Mouse (Mus musculus) hindbrain, embryonic 12.5 days (tissue): ENCODE results near the gene Clstn3. TPM values are rescaled to one million over a fixed set of nuclear protein-coding genes. Genes with fewer than 3 reads are reported as not detected.
"Not testable (repeated sequence)": the region's sequence is repeated elsewhere in the genome, so short reads cannot be mapped to it uniquely, and the experiment has no call there.

Experiments
- ATAC-seq: fragments of 200-750 bp; cut with Nextera tagmentation; 2 replicates; pipeline ENCODE4 v1.8.0; 2017; ENCODE audit warnings: moderate TSS enrichment; ENCODE audit not compliant: low FRiP score
- H3K27ac ChIP-seq: fragments of 300-500 bp; sonication (generic); 2 replicates; pipeline ENCODE4 v1.5.1; 2016; ENCODE audit warnings: mild to moderate bottlenecking
- H3K27me3 ChIP-seq: fragments of 300-500 bp; sonication (generic); 2 replicates; pipeline ENCODE4 v1.6.1; 2016; ENCODE audit warnings: mild to moderate bottlenecking
- H3K36me3 ChIP-seq: fragments of 300-500 bp; sonication (generic); 2 replicates; pipeline ENCODE4 v1.6.1; 2016; ENCODE audit warnings: mild to moderate bottlenecking
- H3K4me1 ChIP-seq: fragments of 300-500 bp; sonication (generic); 2 replicates; pipeline ENCODE4 v1.6.1; 2016
- H3K4me2 ChIP-seq: fragments of 300-500 bp; sonication (generic); replicated peaks from 2 replicates; pipeline ENCODE4 v1.6.1; 2016; ENCODE audit warnings: mild to moderate bottlenecking
- H3K4me3 ChIP-seq: fragments of 300-500 bp; sonication (generic); 2 replicates; pipeline ENCODE4 v1.5.1; 2016; ENCODE audit warnings: mild to moderate bottlenecking
- H3K9ac ChIP-seq: fragments of 300-500 bp; sonication (generic); 2 replicates; pipeline ENCODE4 v1.6.1; 2016; ENCODE audit warnings: mild to moderate bottlenecking, moderate library complexity
- H3K9me3 ChIP-seq: fragments of 300-500 bp; sonication (generic); replicated peaks from 2 replicates; pipeline ENCODE4 v1.6.1; 2016; ENCODE audit warnings: mild to moderate bottlenecking
- WGBS: fragments of 180-500 bp; shearing (Covaris S2); methylation state at CpG from one replicate; pipeline ENCODE4 v1.1.7; 2016; 5-methylcytosine and 5-hydroxymethylcytosine counted together
- polyA plus RNA-seq: library from polyadenylated mRNA; unstranded; fragments of >200 nt; fragmentation: Nextera tagmentation; extraction: Ambion mirVana; gene quantifications from 2 replicates; pipeline ENCODE4 v1.2.1, GENCODE M21; 2016

Clstn3 gene
- polyA plus RNA-seq, 1 experiment from 2014 or later: 40.5 TPM

DNA sequence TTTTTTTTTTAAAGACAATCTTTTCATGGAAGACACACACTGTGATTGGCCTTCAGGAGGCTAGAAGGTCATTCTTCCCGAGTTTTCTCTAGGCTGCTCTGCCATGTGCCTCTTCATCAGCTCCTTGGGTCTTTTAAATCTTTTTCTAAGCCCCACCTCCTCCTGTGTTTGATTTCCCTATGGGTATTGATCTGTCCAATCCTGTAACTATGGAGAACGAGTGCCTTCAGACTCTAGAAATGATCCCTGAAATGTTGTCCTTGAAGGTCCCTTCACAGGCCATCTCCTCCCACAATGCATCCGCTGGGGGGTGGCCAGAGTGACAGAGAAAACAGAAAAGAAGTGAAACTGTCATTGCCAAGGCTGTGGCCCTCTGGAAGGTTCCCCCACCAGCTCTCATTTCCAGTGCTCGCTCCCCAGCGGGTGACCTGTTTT, 12.6 kb upstream of the Clstn3 start:
- WGBS: 61% methylated on average over 5 of the region's 5 CpGs
- Histone ChIP-seq H3K27me3 (no peaks in the 10 kb centered on the region), H3K36me3 (no peaks in the 10 kb centered on the region), H3K4me3 (no peak overlapping the region), H3K4me1 (no peaks in the 10 kb centered on the region), H3K9me3 (no peaks in the 10 kb centered on the region), H3K9ac (no peak overlapping the region), H3K4me2 (no peak overlapping the region), H3K27ac (no peak overlapping the region)
- ATAC-seq: no peak

GRCm38 (mm10) chr6:124476796-124477195, 12.2 kb upstream of the Clstn3 start:
- H3K36me3 ChIP-seq: no peaks in the 10 kb centered on the region
- WGBS: 83% methylated on average over 11 of the region's 11 CpGs
- no peaks in the 10 kb centered on the region for H3K4me1 ChIP-seq
- no peak for ATAC-seq
- H3K27me3 ChIP-seq: no peaks in the 10 kb centered on the region
- no peak overlapping the region for H3K4me3 ChIP-seq
- H3K4me2 ChIP-seq: no peak overlapping the region
- no peaks in the 10 kb centered on the region for H3K9me3 ChIP-seq
- H3K9ac ChIP-seq: no peak overlapping the region
- H3K27ac ChIP-seq: no peak overlapping the region

DNA sequence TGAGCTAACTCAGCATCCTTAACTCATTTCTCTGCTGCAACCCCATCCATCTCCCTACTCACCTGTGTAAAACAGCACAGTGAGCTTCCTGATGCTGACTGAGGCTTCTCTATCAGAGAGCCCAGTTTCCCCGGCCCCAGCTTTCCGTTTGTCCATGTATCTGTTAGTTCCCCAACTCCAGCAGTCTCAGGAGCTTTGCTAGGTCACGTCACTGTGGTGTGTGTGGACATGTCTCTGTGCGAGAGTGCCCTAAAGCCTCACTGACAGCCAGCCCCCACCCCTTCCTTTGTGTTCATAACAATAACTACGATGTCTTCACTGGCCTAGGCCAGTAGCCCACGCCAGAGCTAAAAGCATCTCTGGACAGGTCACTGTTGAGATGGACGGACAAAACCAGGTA, 11.6 kb upstream of the Clstn3 start:
- no peaks in the 10 kb centered on the region for H3K27me3 ChIP-seq
- no peaks in the 10 kb centered on the region for H3K4me1 ChIP-seq
- H3K9me3 ChIP-seq: no peaks in the 10 kb centered on the region
- H3K4me2 ChIP-seq: no peak overlapping the region
- H3K4me3 ChIP-seq: no peak overlapping the region
- WGBS: 68% methylated on average over 7 of the region's 7 CpGs
- ATAC-seq: no peak
- H3K9ac ChIP-seq: no peak overlapping the region
- H3K36me3 ChIP-seq: no peaks in the 10 kb centered on the region
- H3K27ac ChIP-seq: no peak overlapping the region

DNA sequence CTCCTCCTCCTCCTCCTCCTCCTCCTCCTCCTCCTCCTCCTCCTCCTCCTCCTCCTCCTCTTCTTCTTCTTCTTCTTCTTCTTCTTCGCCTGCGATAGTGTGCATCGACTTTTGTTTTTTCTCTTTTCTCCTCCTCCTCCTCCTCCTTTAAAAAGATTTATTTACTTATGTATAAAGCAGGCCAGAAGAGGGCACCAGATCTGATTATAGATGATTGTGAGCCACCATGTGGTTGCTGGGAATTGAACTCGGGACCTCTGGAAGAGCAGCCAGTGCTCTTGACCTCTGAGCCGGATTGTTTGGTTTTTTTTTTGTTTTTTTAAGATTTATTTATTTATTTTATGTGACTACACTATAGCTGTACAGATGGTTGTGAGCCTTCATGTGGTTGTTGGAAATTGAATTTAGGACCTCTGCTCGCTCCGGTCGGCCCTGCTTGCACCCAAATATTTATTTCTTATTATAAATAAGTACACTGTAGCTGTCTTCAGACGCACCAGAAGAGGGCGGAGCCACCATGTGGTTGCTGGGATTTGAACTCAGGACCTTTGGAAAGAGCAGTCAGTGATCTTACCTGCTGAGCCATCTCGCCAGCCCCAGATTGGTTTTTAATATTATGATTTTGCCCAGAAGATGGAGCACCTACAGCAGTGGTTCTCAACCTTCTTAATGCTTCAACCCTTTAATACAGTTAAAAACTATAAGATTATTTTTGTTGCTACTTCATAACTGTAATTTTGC, 10.9 kb upstream of the Clstn3 start:
- 94% methylated on average over 8 of the region's 11 CpGs for WGBS
- H3K36me3 ChIP-seq, H3K4me3 ChIP-seq, H3K27me3 ChIP-seq, H3K4me1 ChIP-seq, H3K27ac ChIP-seq, H3K9me3 ChIP-seq, H3K4me2 ChIP-seq, ATAC-seq, H3K9ac ChIP-seq: not testable (repeated sequence)

- H3K4me2 ChIP-seq: no peak overlapping the region
- no peak for ATAC-seq
- no peaks in the 10 kb centered on the region for H3K27me3 ChIP-seq
- no peak overlapping the region for H3K9ac ChIP-seq
- H3K4me3 ChIP-seq: no peak overlapping the region
- WGBS: 83% methylated on average over 11 of the region's 11 CpGs
- no peaks in the 10 kb centered on the region for H3K9me3 ChIP-seq
- no peaks in the 10 kb centered on the region for H3K36me3 ChIP-seq
- no peaks in the 10 kb centered on the region for H3K4me1 ChIP-seq
- H3K27ac ChIP-seq: no peak overlapping the region
These were observed 10.0 kb upstream of the Clstn3 start for GRCm38 (mm10) chr6:124474621-124475020.

DNA sequence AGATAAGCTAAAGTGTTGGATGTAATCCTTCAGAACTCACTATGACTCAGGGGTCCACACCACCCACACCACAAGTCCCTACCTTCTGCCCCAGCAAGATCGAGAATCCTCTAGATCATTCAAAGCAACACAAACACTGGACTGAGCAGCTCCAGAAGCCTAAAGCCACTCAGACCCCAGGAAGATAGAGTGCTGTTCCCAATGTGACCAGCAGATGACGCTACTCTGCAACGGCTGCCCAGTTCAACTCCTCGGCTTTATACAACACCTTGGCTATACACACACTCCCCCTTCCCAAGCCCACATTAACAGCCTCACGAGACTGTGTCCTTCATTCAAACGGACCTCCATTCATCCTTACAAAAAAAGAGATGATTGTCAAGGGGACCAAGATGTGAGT, 8.2 kb upstream of the Clstn3 start:
- no peaks in the 10 kb centered on the region for H3K9me3 ChIP-seq
- no peak overlapping the region for H3K9ac ChIP-seq
- no peaks in the 10 kb centered on the region for H3K36me3 ChIP-seq
- no peak overlapping the region for H3K27ac ChIP-seq
- H3K4me2 ChIP-seq: no peak overlapping the region
- H3K4me1 ChIP-seq: no peaks in the 10 kb centered on the region
- 40% methylated on average over 6 of the region's 6 CpGs for WGBS
- no peak overlapping the region for H3K4me3 ChIP-seq
- ATAC-seq: no peak
- H3K27me3 ChIP-seq: no peaks in the 10 kb centered on the region

- not testable (repeated sequence) for H3K9ac ChIP-seq, H3K36me3 ChIP-seq, H3K27me3 ChIP-seq, H3K4me3 ChIP-seq, H3K4me2 ChIP-seq, H3K4me1 ChIP-seq, H3K9me3 ChIP-seq, ATAC-seq, H3K27ac ChIP-seq
- 83% methylated on average over 6 of the region's 6 CpGs for WGBS
These were observed 7.4 kb upstream of the Clstn3 start for GRCm38 (mm10) chr6:124471783-124472638.

DNA sequence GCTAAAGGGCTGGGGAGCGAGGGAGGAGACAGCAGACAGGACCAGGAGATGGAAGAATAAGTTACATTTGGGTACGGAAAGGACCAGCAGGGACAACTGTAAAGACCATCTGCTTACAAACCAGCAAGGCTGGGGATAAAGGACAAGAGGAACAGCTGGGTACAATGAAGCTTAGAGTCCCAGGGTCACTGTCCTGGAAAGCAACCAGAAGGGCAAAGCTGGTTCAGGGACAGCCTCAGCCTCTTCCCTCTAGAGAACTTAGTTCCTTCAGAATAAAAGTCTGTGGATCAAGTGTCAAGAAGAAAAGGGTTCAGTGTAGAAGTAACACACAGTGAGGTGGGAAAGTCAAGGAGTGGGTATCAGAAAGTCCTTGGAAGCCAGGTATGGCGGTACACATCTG, 6.5 kb upstream of the Clstn3 start:
- Histone ChIP-seq H3K4me1 (no peaks in the 10 kb centered on the region), H3K4me2 (no peak overlapping the region), H3K4me3 (no peak overlapping the region), H3K36me3 (no peaks in the 10 kb centered on the region), H3K9me3 (no peaks in the 10 kb centered on the region), H3K9ac (no peak overlapping the region), H3K27ac (no peak overlapping the region), H3K27me3 (no peaks in the 10 kb centered on the region)
- 89% methylated on average over 3 of the region's 3 CpGs for WGBS
- ATAC-seq: no peak

GRCm38 (mm10) chr6:124465729-124466128, 1.1 kb upstream of the Clstn3 start:
- 66% methylated on average over 6 of the region's 6 CpGs for WGBS
- no peak for ATAC-seq
- Histone ChIP-seq H3K27ac (no peak overlapping the region), H3K27me3 (0 out of 2 replicates have a peak, but pooled peaks cover 3% of the 10 kb centered on the region), H3K9ac (no peak overlapping the region), H3K4me2 (no peak overlapping the region), H3K4me1 (peaks cover 21% of the 10 kb centered on the region), H3K36me3 (peaks cover 10% of the 10 kb centered on the region; the same call in 1 of the 2 replicates), H3K9me3 (no peaks in the 10 kb centered on the region), H3K4me3 (no peak overlapping the region)

GRCm38 (mm10) chr6:124465299-124465698, 705 bp upstream of the Clstn3 start:
- Histone ChIP-seq H3K9ac (no peak overlapping the region), H3K4me1 (peaks cover 21% of the 10 kb centered on the region), H3K27me3 (0 out of 2 replicates have a peak, but pooled peaks cover 3% of the 10 kb centered on the region), H3K9me3 (no peaks in the 10 kb centered on the region), H3K27ac (no peak overlapping the region), H3K4me3 (peak overlapping the region; percentile 54), H3K4me2 (peak overlapping the region; percentile 90), H3K36me3 (peaks cover 12% of the 10 kb centered on the region; the same call in 1 of the 2 replicates)
- WGBS: 41% methylated on average over 6 of the region's 6 CpGs
- ATAC-seq: no peak

DNA sequence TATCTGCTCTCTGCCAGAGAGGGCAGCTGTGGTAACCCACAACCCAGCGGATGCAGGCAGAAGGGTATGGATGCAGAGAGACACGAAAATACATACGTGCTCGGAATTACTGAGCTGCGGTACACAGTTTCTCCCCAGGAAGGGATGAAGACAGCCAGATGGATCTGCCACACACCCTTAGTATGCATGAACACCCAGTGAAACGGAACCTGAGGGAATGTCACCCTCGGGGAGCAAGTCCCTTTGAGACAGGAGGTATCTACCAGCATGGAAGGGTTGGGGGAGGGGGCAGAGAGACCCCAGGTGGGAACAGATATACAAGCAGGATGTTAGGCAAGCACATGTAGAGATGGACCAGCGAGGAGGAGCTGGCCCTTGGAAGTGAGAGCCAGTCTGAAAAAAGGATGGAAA, 708 bp downstream of the Clstn3 start:
- Histone ChIP-seq H3K36me3 (peaks cover 14% of the 10 kb centered on the region; the same call in 1 of the 2 replicates), H3K27ac (peak overlapping the region; percentile 79), H3K9ac (peak overlapping the region; percentile 77), H3K9me3 (no peaks in the 10 kb centered on the region), H3K4me2 (peak overlapping the region; percentile 90), H3K27me3 (0 out of 2 replicates have a peak, but pooled peaks cover 3% of the 10 kb centered on the region), H3K4me3 (peak overlapping the region; percentile 54), H3K4me1 (peaks cover 21% of the 10 kb centered on the region)
- WGBS: 18% methylated on average over 8 of the region's 8 CpGs
- ATAC-seq: peak; percentile 62

- Histone ChIP-seq H3K27ac (no peak overlapping the region), H3K4me2 (no peak overlapping the region), H3K4me1 (peaks cover 21% of the 10 kb centered on the region), H3K9ac (no peak overlapping the region), H3K27me3 (0 out of 2 replicates have a peak, but pooled peaks cover 3% of the 10 kb centered on the region), H3K4me3 (no peak overlapping the region), H3K9me3 (no peaks in the 10 kb centered on the region), H3K36me3 (peaks cover 25% of the 10 kb centered on the region; the same call in 1 of the 2 replicates)
- 90% methylated on average over 4 of the region's 4 CpGs for WGBS
- no peak for ATAC-seq
These were observed 5.2 kb downstream of the Clstn3 start for GRCm38 (mm10) chr6:124459388-124459787.
